Mouse (Mus musculus) right cerebral cortex, adult 18-20 months (tissue): ENCODE data around the gene Zfp266.

ENCODE experiments used
- DNase-seq: peaks from one replicate; pipeline ENCODE4 v3.0.0; 2022; ENCODE audit warnings: mixed read lengths

Gene Zfp266

GRCm38 (mm10) chr9:20491858-20492526 lies 29.2 kb downstream of the Zfp266 start:
- no peak for DNase-seq

GRCm38 (mm10) chr9:20489536-20489935 lies 31.7 kb downstream of the Zfp266 start:
- no peak for DNase-seq

DNA sequence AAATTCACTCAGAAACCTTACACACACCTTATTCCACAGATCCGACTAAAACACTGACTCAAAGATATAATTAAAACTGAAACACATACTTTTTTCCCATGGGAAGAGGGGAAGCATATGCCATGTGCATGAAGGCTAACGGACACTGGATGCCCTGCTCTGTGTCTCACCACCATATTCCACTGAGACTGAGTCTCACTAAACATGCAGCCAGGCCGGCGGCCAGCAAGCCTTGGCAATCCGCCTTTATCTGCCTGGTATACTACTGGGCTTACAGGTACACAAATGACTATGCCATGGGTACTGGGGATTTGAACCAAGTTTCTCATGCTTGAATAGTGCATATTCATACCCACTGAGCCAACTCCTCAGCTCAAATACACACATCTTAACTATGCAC lies 41.8 kb downstream of the Zfp266 start:
- no peak for DNase-seq

- DNase-seq, result no peak
These were observed 44.6 kb downstream of the Zfp266 start for GRCm38 (mm10) chr9:20476632-20477031.

DNA sequence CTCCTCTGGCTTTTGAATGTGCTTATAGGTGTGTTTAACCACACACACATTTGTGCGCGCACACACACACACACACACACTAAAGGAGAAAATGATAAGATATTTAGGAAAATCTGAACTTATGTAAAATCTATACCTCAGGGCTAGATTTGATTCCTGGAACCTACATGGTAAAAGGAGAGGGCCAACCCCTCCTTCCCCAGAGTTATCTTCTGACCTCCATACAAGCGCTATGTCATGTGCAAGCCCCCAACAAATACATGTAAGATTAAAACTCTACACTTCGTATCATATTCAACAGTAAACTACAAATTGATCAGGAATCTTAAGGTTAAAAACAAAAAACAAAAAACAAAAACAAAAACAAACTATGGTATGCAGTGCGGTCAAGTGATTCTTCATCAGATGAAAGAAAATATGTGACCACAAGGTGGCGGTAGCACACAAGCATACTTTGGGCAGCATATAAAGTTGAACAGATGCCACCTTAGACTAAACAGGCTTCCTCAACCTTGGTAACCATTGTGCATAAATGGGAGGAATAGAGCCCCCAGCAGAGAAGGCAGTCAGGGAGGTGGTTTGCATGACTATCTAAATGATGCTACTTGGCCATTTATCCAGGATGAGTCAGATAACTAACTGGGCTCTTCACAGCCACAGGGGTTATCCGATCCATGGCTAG lies 54.3 kb downstream of the Zfp266 start:
- DNase-seq, result peak; percentile 35

- peak; percentile 87 for DNase-seq
These were observed 61.6 kb downstream of the Zfp266 start, which contains the start of gene Zfp26 for GRCm38 (mm10) chr9:20459377-20460317. Zfp26 (minus strand) TSS chr9:20460162.

GRCm38 (mm10) chr9:20453647-20454046 lies 67.6 kb downstream of the Zfp266 start:
- no peak for DNase-seq

GRCm38 (mm10) chr9:20451493-20451892 lies 69.7 kb downstream of the Zfp266 start:
- no peak for DNase-seq
